In genomic region chr3:54915643-54916071, GRCm38 (mm10) we compare ENCODE assay signal across 8 mouse cellular contexts. TPM values are rescaled to one million over a fixed set of nuclear protein-coding genes. Genes with fewer than 3 reads are reported as not detected.
A peak's percentile ranks its signal among the peaks of the same experiment; 100 is the strongest.
DNase-seq lines count a peak whose midpoint lies in the region; ATAC-seq and TF ChIP-seq lines count a peak whose summit lies in the region.

TSS of gene Sertm1 (minus strand) at chr3:54915887.

- H3K36me3 ChIP-seq in forebrain, postnatal 0 days (ENCODE audit: insufficient read depth): no peaks in the 10 kb centered on the region
- H3K36me3 ChIP-seq in intestine, postnatal 0 days (ENCODE audit: control insufficient read depth, insufficient read depth): no peaks in the 10 kb centered on the region
- no peaks in the 10 kb centered on the region for H3K36me3 ChIP-seq in liver, embryonic 14.5 days (replicated peaks; ENCODE audit: control insufficient read depth, insufficient read depth, low read depth)
- no peaks in the 10 kb centered on the region for H3K36me3 ChIP-seq in small intestine, adult 2 months (ENCODE audit: control insufficient read depth, insufficient read depth, low read length)

- TF ChIP-seq EP300 in liver, embryonic 14.5 days (IDR thresholded peaks at IDR 0.05; ENCODE audit: low read depth): no peak

- peak within 1 kb of the TSS; percentile 45 for H3K9ac ChIP-seq in forebrain, postnatal 0 days
- no peak within 1 kb of the TSS for H3K9ac ChIP-seq in intestine, postnatal 0 days (ENCODE audit: low read depth, low read length)
- H3K9ac ChIP-seq in liver, embryonic 14.5 days (replicated peaks): no peak within 1 kb of the TSS

- peak; percentile 99 for ATAC-seq in forebrain, postnatal 0 days
- ATAC-seq in intestine, postnatal 0 days: 0 out of 2 replicates have a peak, but pooled peaks have one; percentile 16
- ATAC-seq in liver, embryonic 14.5 days (ENCODE audit: insufficient read depth): peak; percentile 83
- ATAC-seq in erythroid progenitor cell, adult 5-6 weeks (replicated peaks; ENCODE audit: low FRiP score, poor library complexity, severe bottlenecking): no peak

- WGBS in forebrain, postnatal 0 days: 2% methylated on average over 37 of the region's 38 CpGs
- WGBS in intestine, postnatal 0 days: under 1% methylated on average over 38 of the region's 38 CpGs
- WGBS in liver, embryonic 14.5 days (ENCODE audit: insufficient replicate concordance): 1% methylated on average over 38 of the region's 38 CpGs
- WGBS in small intestine, adult 2 months: 3% methylated on average over 38 of the region's 38 CpGs

- TF ChIP-seq POLR2A in small intestine, adult 2 months (IDR thresholded peaks at IDR 0.05; ENCODE audit: low read depth, low read length): no peak

- H3K4me2 ChIP-seq in forebrain, postnatal 0 days (ENCODE audit: low read depth): peak within 1 kb of the TSS; percentile 61
- peak within 1 kb of the TSS; percentile 66 for H3K4me2 ChIP-seq in intestine, postnatal 0 days (replicated peaks; ENCODE audit: low read depth)
- peak within 1 kb of the TSS; percentile 38 for H3K4me2 ChIP-seq in liver, embryonic 14.5 days (ENCODE audit: low read depth)

- peak; percentile 63 to 76 for DNase-seq in cerebellum, postnatal 10 days
- DNase-seq in cerebellum, adult 9-11 months: no peak
- peak; percentile 77 for DNase-seq in Muller cell, postnatal 12 days (ENCODE audit: inconsistent ontology term)
- DNase-seq in forebrain, postnatal 0 days: peak; percentile 79
- DNase-seq in liver, embryonic 14.5 days (ENCODE audit: low read depth in 3 of 3, low spot score in 3 of 3): no peak

- H3K27me3 ChIP-seq in forebrain, postnatal 0 days (ENCODE audit: insufficient read depth, low read length): no peaks in the 10 kb centered on the region
- peaks cover 22% of the 10 kb centered on the region; the same call in 1 of the 2 replicates for H3K27me3 ChIP-seq in intestine, postnatal 0 days (replicated peaks; ENCODE audit: control insufficient read depth, insufficient read depth, low read length)
- peaks cover 11% of the 10 kb centered on the region for H3K27me3 ChIP-seq in liver, embryonic 14.5 days (ENCODE audit: control insufficient read depth, insufficient read depth, low read length)
- H3K27me3 ChIP-seq in small intestine, adult 2 months (ENCODE audit: control insufficient read depth, insufficient read depth, low read length): no peaks in the 10 kb centered on the region

- peak; percentile 50 for TF ChIP-seq CTCF in forebrain, postnatal 0 days (IDR thresholded peaks at IDR 0.05; ENCODE audit: low read depth)
- peak; percentile 28; the same call in 1 of the 2 replicates for TF ChIP-seq CTCF in intestine, postnatal 0 days (IDR thresholded peaks at IDR 0.05; ENCODE audit: low read depth)
- TF ChIP-seq CTCF in liver, embryonic 14.5 days (IDR thresholded peaks at IDR 0.05; ENCODE audit: low read depth): no peak
- no peak for TF ChIP-seq CTCF in small intestine, adult 2 months (IDR thresholded peaks at IDR 0.05; ENCODE audit: extremely low read depth, insufficient read length, insufficient replicate concordance, low read depth, low read length)

- H3K27ac ChIP-seq in forebrain, postnatal 0 days (ENCODE audit: low read depth, low read length): no peak within 1 kb of the TSS; the same call in 1 of the 2 replicates
- no peak within 1 kb of the TSS for H3K27ac ChIP-seq in intestine, postnatal 0 days (ENCODE audit: low read depth, low read length)
- H3K27ac ChIP-seq in liver, embryonic 14.5 days: no peak within 1 kb of the TSS
- no peak within 1 kb of the TSS for H3K27ac ChIP-seq in small intestine, adult 2 months (ENCODE audit: insufficient read depth, low read depth, low read length)

- H3K4me1 ChIP-seq in forebrain, postnatal 0 days (ENCODE audit: insufficient read depth): no peaks in the 10 kb centered on the region
- H3K4me1 ChIP-seq in intestine, postnatal 0 days (replicated peaks; ENCODE audit: control insufficient read depth, insufficient read depth, low read length): no peaks in the 10 kb centered on the region
- H3K4me1 ChIP-seq in liver, embryonic 14.5 days (replicated peaks; ENCODE audit: control insufficient read depth in 2 of 2, insufficient read depth in 2 of 2, low read length in 1 of 2): peaks cover 0 to 9% of the 10 kb centered on the region in 2 experiments; a peak in 1 of 4 replicates
- no peaks in the 10 kb centered on the region for H3K4me1 ChIP-seq in small intestine, adult 2 months (ENCODE audit: control insufficient read depth, insufficient read depth, insufficient read length, low read length)

- no peaks in the 10 kb centered on the region for H3K9me3 ChIP-seq in forebrain, postnatal 0 days (ENCODE audit: low read length)
- H3K9me3 ChIP-seq in intestine, postnatal 0 days (ENCODE audit: control insufficient read depth): no peaks in the 10 kb centered on the region
- no peaks in the 10 kb centered on the region for H3K9me3 ChIP-seq in liver, embryonic 14.5 days (ENCODE audit: control insufficient read depth, low read length)

- peak within 1 kb of the TSS; percentile 44 for H3K4me3 ChIP-seq in forebrain, postnatal 0 days (ENCODE audit: low read depth, low read length)
- H3K4me3 ChIP-seq in intestine, postnatal 0 days (ENCODE audit: low read depth, low read length): peak within 1 kb of the TSS; percentile 38
- peak within 1 kb of the TSS; percentile 41 to 44 for H3K4me3 ChIP-seq in liver, embryonic 14.5 days (ENCODE audit: insufficient read depth in 1 of 2, low read depth in 2 of 2, low read length in 2 of 2)
- peak within 1 kb of the TSS; percentile 49 for H3K4me3 ChIP-seq in small intestine, adult 2 months (ENCODE audit: low read depth, low read length)

RNA-seq across cellular contexts. Expression of gene Sertm1, which starts in this region (rescaled TPM):
- total RNA-seq in forebrain, postnatal 0 days (2014; rRNA removed): 36.2 and 46.3 TPM in 2 replicates
- 3.8 and 4.5 TPM in 2 replicates for polyA plus RNA-seq in forebrain, postnatal 0 days (2015; fragmentation: Nextera tagmentation; extraction: Ambion mirVana)
- polyA plus RNA-seq in intestine, postnatal 0 days (2015; fragmentation: Nextera tagmentation; extraction: Ambion mirVana): 0.83 and 1.4 TPM in 2 replicates
- 1.3 and 1.5 TPM in 2 replicates for polyA plus RNA-seq in liver, embryonic 14.5 days (2012; rRNA removed)
- 0.27 and 0.38 TPM in 2 replicates for polyA plus RNA-seq in liver, embryonic 14.5 days (2014; fragmentation: Nextera tagmentation; extraction: Ambion mirVana)
- polyA plus RNA-seq in small intestine, adult 2 months (2012; rRNA removed): 1.2 and 2.1 TPM in 2 replicates
- total RNA-seq in erythroid progenitor cell, adult 5-6 weeks (2015; ENCODE audit: low replicate concordance): not detected in 2 replicates
- total RNA-seq in erythroid progenitor cell, adult 5-6 weeks (2017; ENCODE audit: low replicate concordance): not detected in 2 replicates

Comparison
In these comparisons a context has a peak if more than half of its experiments do, and no peak if none do; other contexts are left out.
1. RNA of gene Sertm1 (total RNA-seq): 36.2 to 46.3 TPM in forebrain, postnatal 0 days; not detected in erythroid progenitor cell, adult 5-6 weeks; every median in the first group is over 10 times any median in the second.
2. DNase-seq: peak in cerebellum, postnatal 10 days (2 of 2), Muller cell, postnatal 12 days (single experiment) and forebrain, postnatal 0 days (single experiment); none in cerebellum, adult 9-11 months (single experiment) and liver, embryonic 14.5 days (0 of 3).
3. CTCF ChIP-seq: peak in forebrain, postnatal 0 days (single experiment) and intestine, postnatal 0 days (single experiment); none in liver, embryonic 14.5 days (single experiment) and small intestine, adult 2 months (single experiment).
4. Peak in every context shown above with its lines, with median percentiles within 50 percentile points of each other: H3K4me2 ChIP-seq and H3K4me3 ChIP-seq.